Mouse (Mus musculus): ENCODE measurements at regions not wholly inside any gene's neighbourhood (a gene's known extent, or its start where the extent isn't known, plus 50 kb on each side); places are given as distances from the start of the nearest gene placed in this dataset.
A peak's percentile ranks its signal among the peaks of the same experiment; 100 is the strongest.

- Histone ChIP-seq H3K4me2 (replicated peaks; ENCODE audit: low read depth, low read length) (no peak overlapping the region), H3K9ac (ENCODE audit: low read depth, low read length) (no peak overlapping the region), H3K27me3 (ENCODE audit: control insufficient read depth, insufficient read depth, low read length) (no peaks in the 10 kb centered on the region), H3K9me3 (ENCODE audit: control insufficient read depth, low read length) (no peaks in the 10 kb centered on the region), H3K4me3 (ENCODE audit: low read length) (no peak overlapping the region), H3K27ac (ENCODE audit: low read depth, low read length) (no peak overlapping the region), H3K36me3 (ENCODE audit: control insufficient read depth, insufficient read depth, low read length) (no peaks in the 10 kb centered on the region), H3K4me1 (ENCODE audit: control insufficient read depth, insufficient read depth, low read length) (no peaks in the 10 kb centered on the region)
- WGBS = 9% methylated on average over 8 of the region's 8 CpGs
- peak; percentile 82 for ATAC-seq (ENCODE audit: low FRiP score, low TSS enrichment)
Observed at GRCm38 (mm10) chr15:26469901-26470383, 161.1 kb downstream of the March11 start.

GRCm38 (mm10) chr15:26487378-26487777 lies 178.5 kb downstream of the March11 start:
- H3K36me3 ChIP-seq (ENCODE audit: control insufficient read depth, insufficient read depth, low read length) = no peaks in the 10 kb centered on the region
- H3K9me3 ChIP-seq (ENCODE audit: control insufficient read depth, low read length) = no peaks in the 10 kb centered on the region
- ATAC-seq (ENCODE audit: low FRiP score, low TSS enrichment) = no peak
- no peak overlapping the region for H3K4me2 ChIP-seq (replicated peaks; ENCODE audit: low read depth, low read length)
- no peak overlapping the region for H3K9ac ChIP-seq (ENCODE audit: low read depth, low read length)
- no peak overlapping the region for H3K4me3 ChIP-seq (ENCODE audit: low read length)
- no peaks in the 10 kb centered on the region for H3K4me1 ChIP-seq (ENCODE audit: control insufficient read depth, insufficient read depth, low read length)
- H3K27ac ChIP-seq (ENCODE audit: low read depth, low read length) = no peak overlapping the region
- WGBS = 88% methylated on average over 5 of the region's 5 CpGs
- H3K27me3 ChIP-seq (ENCODE audit: control insufficient read depth, insufficient read depth, low read length) = no peaks in the 10 kb centered on the region
